8 mouse cellular contexts compared by ENCODE assay signal in the genomic region with DNA sequence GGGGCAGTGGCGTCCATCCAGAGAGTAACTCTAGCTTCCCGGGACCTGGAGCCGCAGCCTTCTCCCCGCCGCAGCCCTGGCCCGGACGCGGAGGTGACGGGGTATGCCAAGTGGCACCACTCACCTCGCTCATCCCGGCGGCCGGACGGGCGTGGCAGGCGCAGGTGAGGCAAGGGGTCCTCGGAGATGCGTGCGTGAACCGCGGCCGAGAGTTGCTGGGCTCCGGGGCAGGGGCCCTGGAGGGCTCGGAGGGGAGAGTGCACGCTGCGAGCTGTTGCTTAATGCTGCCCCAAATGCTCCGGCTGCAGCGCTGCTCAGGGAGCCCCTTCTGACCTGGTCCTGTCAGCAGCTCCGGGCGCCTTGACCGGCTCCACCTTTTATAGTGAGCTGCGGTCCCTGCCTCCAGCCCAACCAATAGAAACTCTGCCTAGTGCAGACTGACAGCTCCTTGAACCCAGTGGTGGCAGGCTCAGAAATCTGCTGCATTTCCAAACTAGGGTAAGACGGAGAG. TPM values are rescaled to one million over a fixed set of nuclear protein-coding genes. Genes with fewer than 3 reads are reported as not detected.
DNase-seq lines count a peak whose midpoint lies in the region; ATAC-seq and TF ChIP-seq lines count a peak whose summit lies in the region.

A gene (minus strand): TSS at position 382 of the 511 bp plus-strand sequence.

- no peaks in the 10 kb centered on the region for H3K9me3 ChIP-seq in forebrain, embryonic 13.5 days (replicated peaks)
- no peaks in the 10 kb centered on the region for H3K9me3 ChIP-seq in heart, postnatal 0 days (replicated peaks; ENCODE audit: control insufficient read depth, low read length)
- H3K9me3 ChIP-seq in liver, embryonic 13.5 days (replicated peaks) = no peaks in the 10 kb centered on the region

- DNase-seq in spleen, postnatal 36 days (ENCODE audit: low spot score in 2 of 2) = peak; percentile 10 to 17
- DNase-seq in spleen, adult 12 weeks (ENCODE audit: low spot score) = no peak
- peak; percentile 94 for DNase-seq in heart, postnatal 0 days (ENCODE audit: low spot score)
- peak; percentile 56 to 65 for DNase-seq in kidney, postnatal 36 days
- DNase-seq in liver, embryonic 13.5 days = peak; percentile 22
- peak; percentile 56 for DNase-seq in neural tube, embryonic 10.5 days (ENCODE audit: extremely low spot score, low spot score)
- DNase-seq in urinary bladder, adult 2 months (ENCODE audit: low spot score) = peak; percentile 37

- H3K27ac ChIP-seq in forebrain, embryonic 13.5 days = no peak within 1 kb of the TSS
- peak within 1 kb of the TSS; percentile 39 for H3K27ac ChIP-seq in heart, postnatal 0 days (ENCODE audit: low read depth)
- no peak within 1 kb of the TSS for H3K27ac ChIP-seq in liver, embryonic 13.5 days

- peak within 1 kb of the TSS; percentile 59 for H3K4me3 ChIP-seq in forebrain, embryonic 13.5 days
- H3K4me3 ChIP-seq in heart, postnatal 0 days (ENCODE audit: low read depth, low read length) = peak within 1 kb of the TSS; percentile 64
- peak within 1 kb of the TSS; percentile 55 for H3K4me3 ChIP-seq in liver, embryonic 13.5 days (replicated peaks)

- no peak for TF ChIP-seq EP300 in heart, postnatal 0 days (IDR thresholded peaks at IDR 0.05; ENCODE audit: low read depth)

- peak within 1 kb of the TSS; percentile 97 for H3K4me2 ChIP-seq in forebrain, embryonic 13.5 days
- peak within 1 kb of the TSS; percentile 70 for H3K4me2 ChIP-seq in heart, postnatal 0 days (ENCODE audit: low read depth, low read length)
- H3K4me2 ChIP-seq in liver, embryonic 13.5 days = peak within 1 kb of the TSS; percentile 70

- H3K4me1 ChIP-seq in forebrain, embryonic 13.5 days = peaks cover 27% of the 10 kb centered on the region
- H3K4me1 ChIP-seq in heart, postnatal 0 days (ENCODE audit: control insufficient read depth, insufficient read depth) = peaks cover 26% of the 10 kb centered on the region
- H3K4me1 ChIP-seq in liver, embryonic 13.5 days (replicated peaks) = peaks cover 7% of the 10 kb centered on the region; the same call in 1 of the 2 replicates

- TF ChIP-seq CTCF in heart, postnatal 0 days (IDR thresholded peaks at IDR 0.05; ENCODE audit: low read depth) = 0 out of 2 replicates have a peak, but pooled peaks have one; percentile 0

- peak within 1 kb of the TSS; percentile 68 for H3K9ac ChIP-seq in forebrain, embryonic 13.5 days
- peak within 1 kb of the TSS; percentile 68 for H3K9ac ChIP-seq in heart, postnatal 0 days (replicated peaks; ENCODE audit: low read depth, low read length)
- no peak within 1 kb of the TSS; the same call in 1 of the 2 replicates for H3K9ac ChIP-seq in liver, embryonic 13.5 days

- H3K27me3 ChIP-seq in forebrain, embryonic 13.5 days = peaks cover 70% of the 10 kb centered on the region
- no peaks in the 10 kb centered on the region for H3K27me3 ChIP-seq in heart, postnatal 0 days (ENCODE audit: control insufficient read depth, insufficient read depth, low read length)
- H3K27me3 ChIP-seq in liver, embryonic 13.5 days = peaks cover 85% of the 10 kb centered on the region

- H3K36me3 ChIP-seq in forebrain, embryonic 13.5 days (ENCODE audit: poor library complexity, severe bottlenecking) = no peaks in the 10 kb centered on the region
- H3K36me3 ChIP-seq in heart, postnatal 0 days (replicated peaks; ENCODE audit: control insufficient read depth, insufficient read depth, low read length) = no peaks in the 10 kb centered on the region
- no peaks in the 10 kb centered on the region for H3K36me3 ChIP-seq in liver, embryonic 13.5 days

- WGBS in forebrain, embryonic 13.5 days = 0% methylated on average over 33 of the region's 33 CpGs
- WGBS in heart, postnatal 0 days = under 1% methylated on average over 33 of the region's 33 CpGs
- 1% methylated on average over 33 of the region's 33 CpGs for WGBS in liver, embryonic 13.5 days (ENCODE audit: insufficient replicate concordance)

- peak; percentile 89 for ATAC-seq in forebrain, embryonic 13.5 days
- peak; percentile 95 for ATAC-seq in heart, postnatal 0 days (ENCODE audit: insufficient read depth, low read depth)
- ATAC-seq in liver, embryonic 13.5 days (ENCODE audit: low read depth) = peak; percentile 75

RNA-seq across cellular contexts. Expression of the gene that starts here (rescaled TPM):
- 6.2 and 8.8 TPM in 2 replicates for polyA plus RNA-seq in forebrain, embryonic 13.5 days (2015; fragmentation: Nextera tagmentation; extraction: Ambion mirVana)
- total RNA-seq in heart, postnatal 0 days (2014; rRNA removed; ENCODE audit: low replicate concordance) = 40.2 and 48.7 TPM in 2 replicates
- 161 and 164 TPM in 2 replicates for polyA plus RNA-seq in heart, postnatal 0 days (2015; fragmentation: Nextera tagmentation; extraction: Ambion mirVana)
- polyA plus RNA-seq in liver, embryonic 13.5 days (2015; fragmentation: Nextera tagmentation; extraction: Ambion mirVana) = 1.5 and 1.8 TPM in 2 replicates
- 317 and 416 TPM in 2 replicates for polyA plus RNA-seq in urinary bladder, adult 2 months (2012; rRNA removed)

Comparison
In these comparisons a context has a peak if more than half of its experiments do, and no peak if none do; other contexts are left out.
1. RNA of the gene that starts here (polyA plus RNA-seq): 317 to 416 TPM in urinary bladder, adult 2 months and 161 to 164 TPM in heart, postnatal 0 days; 6.2 to 8.8 TPM in forebrain, embryonic 13.5 days and 1.5 to 1.8 TPM in liver, embryonic 13.5 days; every median in the first group is over 10 times any median in the second.
2. Peak in every context shown above with its lines, with median percentiles within 50 percentile points of each other: ATAC-seq, H3K4me2 ChIP-seq and H3K4me3 ChIP-seq.